Mouse (Mus musculus) lung, postnatal 36 days (tissue): ENCODE data around the gene Vwf.

ENCODE experiments used
- DNase-seq: peaks from one replicate; pipeline ENCODE4 v3.0.0; 2022; ENCODE audit warnings: mixed read lengths

The Vwf gene

DNA sequence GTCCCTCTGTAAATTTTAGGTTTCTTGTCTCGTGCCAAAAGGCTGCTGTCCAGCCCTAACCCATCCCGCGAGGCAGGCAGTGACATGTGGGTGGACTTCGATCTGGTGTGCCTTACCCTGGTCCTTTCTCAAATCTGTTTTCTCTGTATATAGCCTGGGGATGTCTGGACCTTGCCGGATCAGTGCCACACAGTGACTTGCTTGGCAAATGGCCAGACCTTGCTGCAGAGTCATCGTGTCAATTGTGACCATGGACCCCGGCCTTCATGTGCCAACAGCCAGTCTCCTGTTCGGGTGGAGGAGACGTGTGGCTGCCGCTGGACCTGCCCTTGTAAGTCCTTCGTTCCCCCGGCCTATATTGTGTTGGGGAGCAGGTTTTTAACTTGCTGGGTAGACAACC lies 102.4 kb downstream of the Vwf start:
- DNase-seq: no peak

DNA sequence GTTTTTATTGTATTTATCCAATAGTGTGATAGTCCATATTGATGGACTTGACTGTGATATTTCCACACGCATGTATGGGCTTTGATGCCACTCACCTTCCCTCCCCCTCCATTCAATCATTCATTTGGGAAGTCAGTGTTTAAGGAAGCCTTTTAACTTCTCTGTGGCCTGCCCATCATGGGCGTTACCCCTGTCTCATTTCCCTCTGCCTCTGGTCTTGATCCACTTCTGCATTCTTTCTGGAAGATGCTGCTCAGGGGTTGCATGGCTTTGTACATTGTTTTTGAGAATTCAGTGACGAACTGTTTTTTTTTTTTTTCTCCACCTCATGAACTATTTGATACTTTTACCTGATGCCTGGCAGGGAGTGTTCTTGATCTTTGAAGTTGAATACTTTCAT lies 104.8 kb downstream of the Vwf start:
- DNase-seq: no peak

DNA sequence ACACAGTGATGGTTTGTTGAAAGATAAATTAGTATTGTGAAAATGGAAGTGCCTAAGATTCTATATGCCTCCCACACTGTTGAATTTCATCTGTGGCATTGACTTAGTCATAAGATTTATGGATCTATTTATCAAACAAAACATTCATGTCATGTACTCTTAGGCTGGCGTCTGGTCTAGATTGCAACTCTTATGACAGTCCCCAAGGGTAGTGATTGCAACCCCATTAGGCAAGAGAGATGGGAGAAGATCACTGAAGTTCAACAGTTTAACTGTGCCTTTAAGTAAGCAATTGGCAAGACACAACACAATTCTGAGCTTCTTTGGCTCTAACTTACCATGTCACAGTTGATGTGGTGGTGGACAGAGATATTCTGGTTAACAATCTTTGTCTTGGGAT lies 106.8 kb downstream of the Vwf start:
- no peak for DNase-seq

DNA sequence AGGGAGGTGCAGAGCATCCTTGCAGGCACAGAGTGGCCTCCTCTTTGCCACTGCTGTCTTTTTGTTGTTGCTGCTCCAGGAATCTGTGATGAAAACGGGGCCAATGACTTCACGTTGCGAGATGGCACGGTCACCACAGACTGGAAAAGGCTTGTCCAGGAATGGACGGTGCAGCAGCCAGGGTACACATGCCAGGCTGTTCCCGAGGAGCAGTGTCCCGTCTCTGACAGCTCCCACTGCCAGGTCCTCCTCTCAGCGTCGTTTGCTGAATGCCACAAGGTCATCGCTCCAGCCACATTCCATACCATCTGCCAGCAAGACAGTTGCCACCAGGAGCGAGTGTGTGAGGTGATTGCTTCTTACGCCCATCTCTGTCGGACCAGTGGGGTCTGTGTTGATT lies 110.3 kb downstream of the Vwf start:
- no peak for DNase-seq

DNA sequence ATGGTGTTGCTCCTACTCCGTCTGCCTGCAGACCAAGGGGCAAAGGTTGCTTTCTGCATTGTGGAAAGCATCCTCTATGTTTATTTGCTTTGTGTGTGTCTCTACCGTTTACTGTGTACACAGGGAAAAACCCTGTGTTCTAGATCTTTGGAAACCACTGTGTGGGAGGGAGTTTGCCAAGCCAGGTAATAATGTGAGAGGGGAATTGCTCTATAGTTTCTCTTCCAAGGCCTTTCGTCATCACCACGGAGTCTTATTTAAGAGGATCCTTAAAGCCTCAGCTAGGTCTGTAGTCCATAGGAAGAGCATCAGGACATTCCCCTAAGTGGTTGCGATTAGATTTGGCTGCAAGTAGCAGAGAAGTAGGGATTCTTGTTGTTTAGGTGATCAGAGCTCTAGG lies 111.4 kb downstream of the Vwf start:
- DNase-seq: no peak

DNA sequence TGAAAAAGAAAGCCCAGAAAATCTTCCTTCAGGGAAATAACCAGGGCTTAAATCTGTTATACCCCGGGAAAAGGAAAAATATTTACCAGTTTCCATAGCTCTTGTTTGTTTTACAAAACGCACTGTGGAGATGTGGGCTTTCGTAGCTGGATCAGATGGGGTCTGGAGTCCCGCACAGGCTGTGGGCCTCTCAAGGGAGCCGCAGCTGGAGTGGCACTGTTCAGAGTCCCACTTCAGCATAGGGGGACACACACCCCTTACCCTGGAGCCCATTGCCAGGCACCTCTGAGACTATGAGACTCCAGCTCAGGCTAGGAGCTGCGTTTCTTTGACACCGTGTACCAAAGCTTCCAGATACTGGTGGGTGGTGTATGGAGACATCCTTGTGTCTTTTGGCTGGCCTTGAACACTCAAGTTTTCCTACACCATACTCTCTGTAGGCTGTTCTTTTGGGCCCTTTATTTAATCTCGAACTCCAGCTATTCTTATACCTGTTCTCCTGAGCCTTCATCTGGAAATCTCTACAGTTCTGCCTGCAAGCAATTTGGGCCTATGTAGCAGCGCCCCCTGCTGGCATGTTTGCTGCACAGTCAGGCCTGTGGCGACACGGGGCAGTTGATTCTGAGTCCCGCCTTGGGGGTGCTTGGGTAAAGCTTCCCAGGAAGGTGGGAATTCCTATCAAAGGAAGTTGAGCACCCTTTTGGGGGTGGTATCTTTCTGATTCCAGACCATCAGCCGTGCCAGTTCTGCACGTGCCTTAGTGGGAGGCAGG lies 114.7 kb downstream of the Vwf start:
- DNase-seq: peak; percentile 79

DNA sequence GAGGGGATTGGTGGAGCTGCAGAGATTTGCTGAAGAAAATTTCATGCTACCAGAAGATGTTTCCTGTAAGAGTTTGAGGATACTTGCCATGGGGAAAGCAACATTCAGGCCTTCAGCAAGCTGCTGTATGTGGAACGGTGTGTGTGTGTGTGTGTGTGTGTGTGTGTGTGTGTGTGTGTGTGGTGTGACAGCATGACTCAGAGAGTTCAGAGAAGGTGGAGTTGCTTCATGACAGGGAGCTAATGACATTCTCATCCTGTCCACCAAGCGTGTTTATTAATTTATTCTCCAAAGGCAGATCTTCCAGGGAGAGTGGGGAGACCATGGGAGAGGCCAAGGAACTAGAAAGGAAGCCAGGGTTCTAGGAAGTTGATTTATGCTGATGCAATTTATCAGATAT lies 117.3 kb downstream of the Vwf start:
- DNase-seq: peak; percentile 42

DNA sequence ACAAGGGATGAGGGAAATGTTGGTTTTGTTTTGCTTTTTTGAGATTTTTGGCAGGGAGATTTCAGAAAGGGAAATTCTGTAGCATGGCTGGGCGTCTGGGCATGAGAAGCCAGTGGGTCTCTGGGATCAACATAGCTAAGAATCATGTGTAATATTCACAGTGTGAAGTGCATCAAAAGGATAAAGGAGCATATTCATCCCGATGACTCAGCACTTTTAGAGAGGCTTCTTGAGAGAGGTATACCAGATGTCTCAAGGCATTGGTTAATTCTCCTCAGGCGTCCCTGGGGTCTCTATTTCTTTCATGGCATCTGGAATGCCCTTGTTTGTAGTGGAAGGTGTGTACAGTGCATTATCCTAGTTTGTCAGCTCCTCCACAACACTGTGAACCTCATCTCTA lies 125.3 kb downstream of the Vwf start:
- no peak for DNase-seq

DNA sequence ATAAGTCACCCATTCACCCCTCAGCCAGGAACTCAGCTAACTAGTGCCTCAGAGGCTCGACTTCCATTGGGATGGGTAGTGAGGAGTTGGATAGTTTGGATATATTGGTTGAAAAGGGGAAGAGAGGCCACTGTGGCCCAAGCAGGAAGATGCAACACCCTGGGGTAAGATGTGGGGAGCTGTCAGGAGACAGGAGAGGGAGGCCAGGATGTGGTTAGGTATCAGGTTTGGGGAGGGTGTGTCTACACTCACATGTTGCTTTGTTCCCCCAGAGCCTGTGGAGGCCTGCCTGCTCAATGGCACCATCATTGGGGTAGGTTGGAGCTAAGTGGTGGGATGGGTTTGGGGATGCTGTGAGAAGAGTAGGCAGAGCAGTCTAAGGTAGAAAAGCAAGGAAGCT lies 131.9 kb downstream of the Vwf start:
- no peak for DNase-seq

DNA sequence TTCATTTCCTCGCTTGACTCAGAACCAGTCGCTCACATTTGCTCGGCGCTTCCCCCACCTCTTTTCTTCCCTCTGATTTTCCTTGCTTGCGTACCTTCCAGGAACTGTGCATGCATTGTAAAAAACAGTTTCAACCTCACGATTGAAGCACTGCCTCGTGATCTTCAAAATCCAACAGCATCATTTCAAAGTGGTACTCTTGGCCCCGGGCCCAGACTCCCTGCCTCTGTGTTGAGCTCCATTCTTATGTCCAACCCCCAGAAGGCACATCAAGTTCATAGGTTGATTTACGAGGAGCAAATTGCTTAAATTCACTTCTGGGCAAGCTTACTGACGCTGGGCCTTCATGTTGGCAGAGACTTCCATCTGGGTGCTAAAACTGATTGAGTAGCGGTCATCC lies 134.0 kb downstream of the Vwf start:
- no peak for DNase-seq

DNA sequence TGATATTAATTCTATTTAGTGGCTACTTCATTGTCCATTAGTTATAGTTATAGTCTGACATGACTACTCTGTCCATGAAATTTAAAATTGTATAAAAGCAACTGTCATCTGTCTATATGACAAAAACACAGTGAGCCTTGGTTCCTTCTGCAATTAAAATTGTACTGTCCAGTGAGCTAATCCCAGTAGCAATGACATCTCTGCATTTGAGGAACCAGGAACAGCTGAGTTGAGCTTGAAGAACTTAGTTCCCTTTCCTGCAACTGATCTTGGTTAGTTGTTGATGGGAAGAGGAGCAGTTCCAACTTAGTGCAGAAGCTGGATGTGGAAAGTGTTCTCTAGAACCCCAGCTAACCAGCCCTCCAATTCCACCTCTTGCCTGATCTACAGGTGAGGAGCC lies 138.8 kb downstream of the Vwf start:
- DNase-seq: no peak

DNA sequence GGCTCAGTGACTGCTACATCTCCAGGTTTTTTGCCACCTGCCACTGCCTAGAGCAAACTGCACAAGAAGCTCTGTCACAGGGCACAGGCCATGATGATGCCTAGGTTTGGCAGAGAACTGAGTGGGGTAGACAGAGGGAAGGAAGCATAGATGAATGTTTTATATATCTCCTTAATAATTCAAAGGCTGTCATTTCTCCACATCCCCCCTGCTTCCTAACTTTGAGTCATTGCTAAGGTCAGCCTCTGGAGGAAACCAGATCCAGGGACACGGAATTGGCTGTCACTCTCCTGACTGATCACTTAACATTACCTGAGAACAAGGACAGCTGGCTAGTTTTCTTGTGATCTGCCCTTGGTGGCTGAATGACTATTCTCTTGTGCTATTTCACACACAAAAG lies 141.4 kb downstream of the Vwf start:
- DNase-seq: no peak

DNA sequence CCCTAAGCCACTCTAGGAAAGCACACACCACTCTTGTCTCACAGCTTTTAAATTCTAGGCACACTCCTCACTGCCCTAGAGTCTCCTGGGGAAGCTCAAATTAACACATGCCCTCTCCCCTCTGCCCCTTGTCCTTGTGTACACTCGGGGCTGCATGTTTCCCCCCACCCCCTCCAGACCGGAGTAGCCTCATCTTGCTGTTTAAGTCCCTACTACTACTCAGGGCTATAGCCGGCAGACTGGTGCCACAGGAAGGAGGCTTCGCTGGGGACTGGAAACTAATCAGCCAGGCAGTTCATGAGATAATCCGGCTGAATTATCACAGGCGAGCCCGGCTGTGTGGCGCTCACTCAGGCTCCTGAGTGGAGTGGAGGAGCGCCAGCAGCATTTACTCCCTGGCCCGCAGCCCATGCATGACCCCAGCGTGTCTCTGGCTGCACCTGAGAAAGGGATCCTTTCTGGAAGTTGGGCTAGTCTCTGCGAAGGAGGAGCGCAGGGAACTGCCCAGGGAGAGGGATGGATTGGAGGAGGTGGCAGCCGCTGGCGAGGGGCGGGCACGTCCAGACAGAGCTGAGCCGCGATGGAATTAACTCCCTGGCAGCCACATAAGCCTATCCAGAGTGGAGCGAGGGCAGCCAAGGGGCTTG lies 143.6 kb downstream of the Vwf start, which contains the start of gene Ano2:
Gene Ano2, plus strand, starts transcription at position 363 of the 647 bp plus-strand sequence.
- no peak for DNase-seq

DNA sequence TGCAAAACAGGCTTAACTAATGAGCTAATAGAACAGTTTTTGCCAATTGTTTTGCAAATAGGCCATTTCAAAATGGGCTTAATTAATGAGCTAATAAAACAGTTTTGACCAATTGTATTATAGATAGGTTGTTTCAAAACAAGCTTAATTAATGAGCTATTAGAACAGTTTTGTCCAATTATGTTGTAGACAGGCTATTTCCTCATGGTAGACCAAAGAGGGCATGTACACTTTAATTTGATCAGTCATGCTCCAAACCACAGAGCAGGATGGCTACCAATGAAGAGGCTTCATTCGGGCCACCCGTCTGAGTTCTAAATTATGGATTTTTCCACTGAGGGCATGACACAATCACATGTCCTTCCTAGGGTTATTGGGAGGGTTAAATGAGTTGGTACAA lies 154.6 kb downstream of the Vwf start:
- DNase-seq: no peak

DNA sequence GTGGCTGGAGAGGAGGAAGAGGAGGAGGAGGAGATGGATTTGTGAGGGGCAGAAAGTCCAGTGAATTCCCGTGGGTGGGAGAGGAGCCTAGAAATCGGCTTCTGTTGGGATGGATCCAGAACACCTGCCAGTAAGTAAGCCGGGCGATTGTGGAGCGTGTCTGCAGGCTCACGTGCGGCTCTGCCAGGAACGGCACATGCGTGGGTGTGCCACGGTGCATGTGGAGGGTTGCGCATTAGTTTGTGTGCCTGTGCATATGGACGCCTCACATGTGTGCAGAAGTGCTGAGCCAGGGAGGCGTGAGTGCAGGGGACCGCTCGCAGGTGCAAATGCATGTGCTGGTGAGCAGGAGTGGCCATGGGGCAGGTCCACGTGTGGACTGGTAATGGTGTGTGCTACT lies 164.7 kb downstream of the Vwf start:
- no peak for DNase-seq

DNA sequence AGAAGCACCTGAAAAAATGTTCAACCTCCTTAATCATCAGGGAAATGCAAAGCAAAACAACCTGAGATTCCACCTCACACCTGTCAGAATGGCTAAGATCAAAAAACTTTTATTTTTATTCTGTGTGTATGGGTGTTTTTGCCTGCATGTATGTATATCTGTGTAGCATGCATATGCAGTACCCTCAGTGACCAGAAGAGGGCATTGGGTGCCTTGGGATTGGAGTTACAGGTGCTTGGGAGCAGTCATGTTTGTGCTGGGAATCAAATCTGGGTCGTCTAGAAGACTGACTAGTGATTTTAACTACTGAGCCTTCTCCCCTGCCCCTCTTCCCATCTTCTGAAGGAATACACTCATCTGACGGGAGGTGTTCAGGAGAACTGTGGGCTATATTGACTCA lies 179.8 kb downstream of the Vwf start:
- DNase-seq: no peak

DNA sequence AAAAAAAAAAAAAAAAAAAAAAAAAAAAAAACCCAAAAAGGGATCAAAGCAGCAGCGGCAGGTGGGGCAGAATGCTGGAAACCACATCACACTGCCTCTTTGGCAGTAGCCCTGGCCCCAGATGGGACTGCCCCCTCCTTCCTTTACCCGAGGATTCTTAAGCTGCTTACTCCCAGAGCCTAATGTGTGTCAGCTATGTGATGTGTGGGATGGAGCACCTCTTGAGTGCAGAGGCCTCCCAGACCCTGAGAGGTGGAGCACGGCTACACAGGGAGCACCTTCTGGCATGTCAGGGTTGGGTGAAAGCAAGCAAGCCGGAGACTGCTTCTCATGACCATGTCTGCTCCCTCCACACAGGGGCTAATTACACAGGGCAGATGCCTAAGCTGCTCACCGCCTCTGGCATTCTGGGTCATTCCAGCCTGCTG lies 180.9 kb downstream of the Vwf start:
- no peak for DNase-seq

DNA sequence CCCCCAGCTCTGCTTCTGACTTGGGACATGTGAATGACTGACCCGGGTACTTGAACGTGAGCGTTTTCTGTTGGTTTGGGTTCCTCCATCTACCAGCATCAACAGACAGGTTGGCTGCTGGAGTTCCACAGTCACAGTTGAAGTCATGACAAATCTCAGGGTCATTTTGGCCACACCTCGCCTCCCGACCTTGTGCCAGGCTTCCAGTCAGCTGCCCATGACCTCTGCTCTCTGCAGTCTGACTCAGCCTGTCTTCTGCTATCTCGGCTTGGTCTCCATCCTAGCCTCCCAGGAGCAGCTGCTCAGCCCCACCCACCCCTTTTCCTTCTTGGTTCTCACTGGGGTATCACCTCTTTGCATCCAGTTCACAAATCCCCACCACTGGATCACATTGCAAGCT lies 182.9 kb downstream of the Vwf start:
- DNase-seq: no peak

DNA sequence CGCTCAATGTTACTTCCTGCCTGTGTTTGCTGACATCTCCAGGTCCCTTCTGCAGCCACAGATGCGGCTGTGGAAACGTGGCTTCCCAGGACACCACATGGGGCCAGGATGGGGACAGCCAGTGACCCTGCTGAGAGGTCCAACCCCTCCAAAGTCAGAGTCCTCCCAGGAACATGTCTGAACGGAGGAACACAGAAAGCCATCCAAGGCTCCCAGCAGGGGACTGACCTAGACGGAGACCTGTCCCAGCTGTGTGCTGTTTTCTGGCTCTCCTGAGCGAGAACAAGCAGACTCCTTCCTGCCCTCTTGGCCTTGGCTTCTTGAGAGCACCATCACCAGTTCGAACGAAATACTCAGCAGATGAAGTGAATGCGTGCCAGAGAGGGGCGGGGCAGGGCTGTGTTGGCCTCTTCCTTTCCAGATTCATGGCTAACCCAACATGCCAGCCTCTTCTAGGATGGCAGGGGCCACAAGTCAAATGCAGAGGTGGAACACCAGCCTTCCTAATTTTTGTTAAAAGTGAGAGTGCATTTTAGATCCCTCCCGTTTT lies 183.5 kb downstream of the Vwf start:
- DNase-seq: no peak
